Mouse (Mus musculus) myocyte (in vitro differentiated cells): ENCODE measurements around the gene A130010J15Rik. TPM values are rescaled to one million over a fixed set of nuclear protein-coding genes. Genes with fewer than 3 reads are reported as not detected.

Experiments used
- H3K27me3 ChIP-seq: one replicate; pipeline ENCODE4 v1.6.1; 2011; ENCODE audit not compliant: control insufficient read depth, insufficient read depth, insufficient read length
- H3K36me3 ChIP-seq: one replicate; pipeline ENCODE4 v1.6.1; 2011; ENCODE audit not compliant: control insufficient read depth, insufficient read depth
- H3K4me2 ChIP-seq: one replicate; pipeline ENCODE4 v1.6.1; 2011; ENCODE audit warnings: low read depth, control low read depth
- H3K4me3 ChIP-seq: one replicate; pipeline ENCODE4 v1.5.1; 2011; ENCODE audit warnings: mild to moderate bottlenecking, control low read depth, moderate library complexity
- H3K79me2 ChIP-seq: one replicate; pipeline ENCODE4 v1.6.1; 2011; ENCODE audit not compliant: control insufficient read depth, insufficient read depth
- H3ac ChIP-seq: one replicate; pipeline ENCODE4 v1.6.1; 2011; ENCODE audit not compliant: control insufficient read depth, insufficient read length
- CEBPB ChIP-seq: IDR thresholded peaks from 2 replicates; pipeline ENCODE4 v1.6.1; 2011; ENCODE audit warnings: mild to moderate bottlenecking, moderate library complexity; ENCODE audit not compliant: poor library complexity, insufficient read depth, severe bottlenecking
- E2F4 ChIP-seq: IDR thresholded peaks from one replicate; pipeline ENCODE4 v1.6.1; 2011; ENCODE audit warnings: mild to moderate bottlenecking, control low read depth, moderate library complexity; ENCODE audit not compliant: insufficient read depth
- MAX ChIP-seq: IDR thresholded peaks from one replicate; pipeline ENCODE4 v1.6.1; 2011; ENCODE audit warnings: low read depth, mild to moderate bottlenecking, control low read depth
- MYOD1 ChIP-seq, 3 experiments: IDR thresholded peaks; one replicate each; pipeline ENCODE4 v1.6.1; 2011; ENCODE audit warnings: control low read depth in 2 of 3, low read depth in 2 of 3, mild to moderate bottlenecking in 2 of 3, moderate library complexity in 1 of 3; ENCODE audit not compliant: insufficient read length in 2 of 3, control insufficient read depth in 1 of 3
- MYOG ChIP-seq, 3 experiments: IDR thresholded peaks; one replicate each; pipeline ENCODE4 v1.6.1; 2011; ENCODE audit warnings: control low read depth in 2 of 3, low read depth in 2 of 3, mild to moderate bottlenecking in 2 of 3; ENCODE audit not compliant: insufficient read length in 2 of 3, control insufficient read depth in 1 of 3, insufficient read depth in 1 of 3
- POLR2A ChIP-seq: IDR thresholded peaks from one replicate; pipeline ENCODE4 v1.6.1; 2011; ENCODE audit warnings: low read depth, mild to moderate bottlenecking, control low read depth, moderate library complexity; ENCODE audit not compliant: insufficient read length
- POLR2AphosphoS2 ChIP-seq: IDR thresholded peaks from one replicate; pipeline ENCODE4 v1.6.1; 2011; ENCODE audit warnings: low read depth, control low read depth; ENCODE audit not compliant: insufficient read length
- REST ChIP-seq: IDR thresholded peaks from one replicate; pipeline ENCODE4 v1.6.1; 2011; ENCODE audit warnings: mild to moderate bottlenecking, control low read depth, moderate library complexity; ENCODE audit not compliant: insufficient read depth, insufficient read length
- SRF ChIP-seq: IDR thresholded peaks from one replicate; pipeline ENCODE4 v1.6.1; 2011; ENCODE audit warnings: low read depth; ENCODE audit not compliant: control insufficient read depth, insufficient read length
- TCF12 ChIP-seq: IDR thresholded peaks from one replicate; pipeline ENCODE4 v1.6.1; 2011; ENCODE audit warnings: mild to moderate bottlenecking, control low read depth; ENCODE audit not compliant: poor library complexity, insufficient read depth, severe bottlenecking
- TCF3 ChIP-seq: IDR thresholded peaks from one replicate; pipeline ENCODE4 v1.6.1; 2011; ENCODE audit warnings: low read depth, control low read depth; ENCODE audit not compliant: insufficient read length
- USF1 ChIP-seq: IDR thresholded peaks from one replicate; pipeline ENCODE4 v1.6.1; 2011; ENCODE audit warnings: low read depth, mild to moderate bottlenecking, control low read depth, moderate library complexity
- polyA plus RNA-seq: library from polyadenylated mRNA; unstranded; fragments of >200 nt; fragmentation: generic; extraction: Trizol; gene quantifications from one replicate; pipeline ENCODE4 v1.2.1, GENCODE M21; 2012; ENCODE audit warnings: missing spikeins

The A130010J15Rik gene
- polyA plus RNA-seq, 1 experiment: 5.1 TPM

DNA sequence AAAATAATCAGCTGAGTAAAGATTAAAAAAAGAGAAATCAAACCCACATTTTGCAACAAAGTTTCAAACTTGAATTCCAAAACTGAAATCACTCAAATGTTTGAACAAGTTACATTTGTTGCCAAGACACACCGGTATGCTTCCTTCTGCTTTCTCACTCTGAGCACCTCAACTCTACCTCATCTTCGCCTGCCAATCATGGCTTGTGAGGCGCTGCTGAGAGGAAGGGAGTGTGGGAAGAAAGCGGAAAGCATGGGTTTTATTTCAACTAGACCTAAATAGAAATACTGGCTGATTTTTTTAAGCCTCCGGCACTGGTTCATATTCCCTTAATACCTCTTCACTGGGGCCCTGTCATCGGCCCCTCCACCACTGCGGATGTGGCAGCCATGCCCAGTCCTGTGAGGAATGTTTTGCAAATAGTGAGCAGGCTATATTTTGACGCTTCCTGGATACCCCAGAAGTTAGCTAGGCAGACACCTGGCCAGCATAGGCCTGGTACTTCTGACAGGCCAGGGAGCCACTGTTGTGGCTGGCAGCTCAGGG is 25.3 kb upstream of the A130010J15Rik start:
- H3ac ChIP-seq: no peak overlapping the region
- H3K36me3 ChIP-seq: no peaks in the 10 kb centered on the region
- H3K4me3 ChIP-seq: no peak overlapping the region
- H3K27me3 ChIP-seq: peaks cover 12% of the 10 kb centered on the region
- H3K4me2 ChIP-seq: no peak overlapping the region
- TF ChIP-seq MYOG (IDR thresholded peaks at IDR 0.05; ENCODE audit: control insufficient read depth in 1 of 3, insufficient read depth in 1 of 3, insufficient read length in 2 of 3, low read depth in 2 of 3): no peak
- no peak for TF ChIP-seq E2F4
- no peak for TF ChIP-seq TCF12
- no peak for TF ChIP-seq USF1
- TF ChIP-seq REST: no peak
- no peak for TF ChIP-seq SRF
- TF ChIP-seq CEBPB: no peak
- TF ChIP-seq TCF3: no peak
- no peak for TF ChIP-seq POLR2A
- no peak for TF ChIP-seq MAX
- no peak for TF ChIP-seq POLR2AphosphoS2
- no peak for TF ChIP-seq MYOD1 (IDR thresholded peaks at IDR 0.05; ENCODE audit: control insufficient read depth in 1 of 3, insufficient read length in 2 of 3, low read depth in 2 of 3)
- H3K79me2 ChIP-seq: no peaks in the 10 kb centered on the region

DNA sequence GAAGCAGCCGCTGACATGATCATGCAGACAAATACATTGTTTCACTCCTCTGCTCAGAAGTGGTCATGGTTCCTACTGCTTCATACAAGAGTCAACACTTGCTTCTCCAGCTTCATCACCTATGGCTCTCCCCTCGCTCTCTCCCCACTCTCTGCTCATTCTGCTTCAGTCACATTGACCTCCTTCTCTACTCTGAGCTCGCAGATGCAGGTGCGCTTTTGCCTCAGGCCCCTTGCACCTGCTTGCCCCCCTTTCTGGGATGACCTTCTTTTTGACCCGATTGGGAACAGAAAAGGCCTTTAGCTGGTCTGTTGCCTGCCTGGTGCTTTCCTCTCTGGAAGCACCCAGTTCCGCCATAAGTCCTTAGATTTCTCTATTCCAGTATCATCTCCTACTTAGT is 23.3 kb upstream of the A130010J15Rik start:
- TF ChIP-seq TCF3: no peak
- no peak for TF ChIP-seq REST
- TF ChIP-seq MYOG (IDR thresholded peaks at IDR 0.05; ENCODE audit: control insufficient read depth in 1 of 3, insufficient read depth in 1 of 3, insufficient read length in 2 of 3, low read depth in 2 of 3): no peak
- no peak for TF ChIP-seq MYOD1 (IDR thresholded peaks at IDR 0.05; ENCODE audit: control insufficient read depth in 1 of 3, insufficient read length in 2 of 3, low read depth in 2 of 3)
- no peak for TF ChIP-seq E2F4
- no peak for TF ChIP-seq SRF
- no peak for TF ChIP-seq USF1
- no peak for TF ChIP-seq POLR2AphosphoS2
- no peak for TF ChIP-seq POLR2A
- no peak for TF ChIP-seq TCF12
- TF ChIP-seq CEBPB: no peak
- no peak for TF ChIP-seq MAX
- Histone ChIP-seq H3K36me3 (no peaks in the 10 kb centered on the region), H3K4me2 (no peak overlapping the region), H3ac (no peak overlapping the region), H3K27me3 (peaks cover 12% of the 10 kb centered on the region), H3K4me3 (no peak overlapping the region), H3K79me2 (no peaks in the 10 kb centered on the region)

- Histone ChIP-seq H3K79me2 (no peaks in the 10 kb centered on the region), H3K36me3 (no peaks in the 10 kb centered on the region), H3K27me3 (peaks cover 12% of the 10 kb centered on the region), H3K4me2 (no peak overlapping the region), H3K4me3 (no peak overlapping the region), H3ac (no peak overlapping the region)
- TF ChIP-seq E2F4: no peak
- TF ChIP-seq CEBPB: no peak
- no peak for TF ChIP-seq SRF
- TF ChIP-seq TCF12: no peak
- TF ChIP-seq REST: no peak
- TF ChIP-seq MYOG (IDR thresholded peaks at IDR 0.05; ENCODE audit: control insufficient read depth in 1 of 3, insufficient read depth in 1 of 3, insufficient read length in 2 of 3, low read depth in 2 of 3): no peak
- TF ChIP-seq POLR2A: no peak
- no peak for TF ChIP-seq POLR2AphosphoS2
- no peak for TF ChIP-seq USF1
- no peak for TF ChIP-seq MYOD1 (IDR thresholded peaks at IDR 0.05; ENCODE audit: control insufficient read depth in 1 of 3, insufficient read length in 2 of 3, low read depth in 2 of 3)
- no peak for TF ChIP-seq MAX
- no peak for TF ChIP-seq TCF3
Measured at GRCm38 (mm10) chr1:193145101-193145500, 22.7 kb upstream of the A130010J15Rik start.

DNA sequence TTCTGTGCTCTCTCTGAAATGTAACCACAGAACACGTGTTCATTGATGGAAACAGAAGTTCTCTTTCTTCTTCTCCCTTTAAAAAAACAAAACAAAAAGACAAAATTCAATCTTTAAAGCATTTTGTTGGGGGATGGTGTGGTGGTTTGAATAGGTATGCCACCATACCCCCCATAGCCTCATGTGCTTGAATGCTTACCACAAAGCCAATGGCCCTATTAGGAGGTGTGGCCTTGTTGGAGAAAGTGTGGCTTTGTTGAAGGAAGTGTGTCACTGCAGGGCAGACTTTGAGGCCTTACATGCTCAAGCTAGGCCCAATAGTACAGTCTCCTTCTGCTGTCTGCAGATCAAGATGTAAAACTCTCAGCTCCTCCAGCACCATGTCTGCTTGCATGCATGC is 21.4 kb upstream of the A130010J15Rik start:
- no peaks in the 10 kb centered on the region for H3K79me2 ChIP-seq
- no peak overlapping the region for H3ac ChIP-seq
- no peak overlapping the region for H3K4me2 ChIP-seq
- H3K36me3 ChIP-seq: no peaks in the 10 kb centered on the region
- peaks cover 12% of the 10 kb centered on the region for H3K27me3 ChIP-seq
- no peak overlapping the region for H3K4me3 ChIP-seq
- no peak for TF ChIP-seq USF1
- TF ChIP-seq SRF: no peak
- no peak for TF ChIP-seq MAX

- H3K4me2 ChIP-seq: no peak overlapping the region
- no peaks in the 10 kb centered on the region for H3K79me2 ChIP-seq
- H3K27me3 ChIP-seq: peaks cover 8% of the 10 kb centered on the region
- no peak overlapping the region for H3ac ChIP-seq
- H3K36me3 ChIP-seq: no peaks in the 10 kb centered on the region
- no peak overlapping the region for H3K4me3 ChIP-seq
- TF ChIP-seq MYOG (IDR thresholded peaks at IDR 0.05; ENCODE audit: control insufficient read depth in 1 of 3, insufficient read depth in 1 of 3, insufficient read length in 2 of 3, low read depth in 2 of 3): no peak
- TF ChIP-seq E2F4: no peak
- no peak for TF ChIP-seq USF1
- no peak for TF ChIP-seq POLR2AphosphoS2
- no peak for TF ChIP-seq SRF
- no peak for TF ChIP-seq CEBPB
- TF ChIP-seq TCF12: no peak
- TF ChIP-seq TCF3: no peak
- no peak for TF ChIP-seq MYOD1 (IDR thresholded peaks at IDR 0.05; ENCODE audit: control insufficient read depth in 1 of 3, insufficient read length in 2 of 3, low read depth in 2 of 3)
- no peak for TF ChIP-seq POLR2A
- no peak for TF ChIP-seq REST
- TF ChIP-seq MAX: no peak
Measured at GRCm38 (mm10) chr1:193149231-193149630, 18.6 kb upstream of the A130010J15Rik start.
